Mouse (Mus musculus): ENCODE results near the gene Mcfd2.
A peak's percentile ranks its signal among the peaks of the same experiment; 100 is the strongest.
"Not testable (repeated sequence)": the region's sequence is repeated elsewhere in the genome, so short reads cannot be mapped to it uniquely, and the experiment has no call there.

Mcfd2 gene

GRCm38 (mm10) chr17:87265792-87266186, at the start of gene Mcfd2:
TSS of gene Mcfd2 (minus strand) at chr17:87265935.
- DNase-seq (ENCODE audit: low spot score): peak; percentile 89

DNA sequence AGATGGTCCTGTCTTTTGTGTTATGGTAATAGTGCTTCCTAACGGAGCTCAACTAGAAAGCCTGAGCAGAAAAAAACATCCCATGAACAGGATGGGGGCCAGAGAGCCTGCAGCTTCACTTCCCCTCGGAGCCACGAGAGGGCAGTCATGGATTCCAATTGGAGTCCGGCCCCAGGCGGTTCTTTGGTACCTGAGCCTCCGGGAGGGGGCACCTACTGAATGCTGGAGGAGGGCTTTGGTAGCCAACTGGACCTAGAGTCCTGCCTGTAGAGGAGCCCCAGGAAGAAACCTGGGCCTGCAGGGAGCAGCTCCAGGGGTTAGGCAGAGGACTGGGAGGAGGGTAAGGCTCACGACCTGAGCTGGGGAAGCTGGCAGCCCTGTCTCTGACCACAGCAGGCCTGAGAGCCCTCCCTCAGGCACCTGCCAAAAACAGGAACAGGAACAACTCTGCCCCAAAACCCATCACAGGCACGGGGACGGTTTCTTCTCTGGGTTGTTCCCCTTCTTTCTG, 49.3 kb upstream of the Mcfd2 start:
- DNase-seq (ENCODE audit: low spot score): peak; percentile 87

DNA sequence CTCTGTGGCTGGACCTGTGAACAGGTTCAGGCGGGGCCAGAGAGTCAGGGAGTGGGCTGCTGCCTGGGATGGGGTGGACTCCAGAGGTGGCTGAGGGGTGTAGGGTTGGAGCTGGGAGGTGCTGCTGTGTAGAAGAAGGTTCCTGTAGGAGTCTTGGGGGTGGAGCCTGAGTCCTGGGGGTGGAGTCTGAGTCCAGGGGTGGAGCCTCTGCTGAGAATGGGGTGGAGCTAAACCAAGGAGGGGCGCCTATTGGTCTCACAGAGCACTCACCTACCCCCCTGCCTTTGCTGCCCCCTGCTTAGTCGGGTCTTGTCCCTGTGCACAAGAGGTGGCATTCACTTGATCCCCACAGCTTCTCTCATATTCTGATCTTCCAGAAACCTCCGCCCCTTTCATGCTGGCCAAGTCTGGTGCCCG, 48.8 kb upstream of the Mcfd2 start:
- no peak for DNase-seq (ENCODE audit: low spot score)

DNA sequence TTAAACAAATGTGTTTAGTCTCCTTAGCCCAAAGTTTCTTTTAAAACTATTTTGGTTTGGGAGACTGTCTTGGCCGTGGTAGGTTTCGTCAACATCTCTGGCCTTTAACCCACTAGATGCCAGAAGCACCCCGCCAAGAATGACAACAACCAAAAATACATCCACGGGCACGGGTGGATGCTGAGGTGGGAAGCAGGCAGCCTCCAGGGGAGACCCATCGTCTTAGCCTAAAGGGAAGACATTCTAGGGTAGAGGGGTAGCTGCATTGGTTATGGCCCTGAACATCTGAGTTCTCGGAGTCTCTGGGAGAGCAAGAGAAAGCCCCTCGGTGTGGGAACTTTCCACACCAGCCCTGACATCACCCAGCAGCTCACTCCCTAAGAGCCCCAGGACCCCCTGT, 48.4 kb upstream of the Mcfd2 start:
- DNase-seq (ENCODE audit: low spot score): no peak

DNA sequence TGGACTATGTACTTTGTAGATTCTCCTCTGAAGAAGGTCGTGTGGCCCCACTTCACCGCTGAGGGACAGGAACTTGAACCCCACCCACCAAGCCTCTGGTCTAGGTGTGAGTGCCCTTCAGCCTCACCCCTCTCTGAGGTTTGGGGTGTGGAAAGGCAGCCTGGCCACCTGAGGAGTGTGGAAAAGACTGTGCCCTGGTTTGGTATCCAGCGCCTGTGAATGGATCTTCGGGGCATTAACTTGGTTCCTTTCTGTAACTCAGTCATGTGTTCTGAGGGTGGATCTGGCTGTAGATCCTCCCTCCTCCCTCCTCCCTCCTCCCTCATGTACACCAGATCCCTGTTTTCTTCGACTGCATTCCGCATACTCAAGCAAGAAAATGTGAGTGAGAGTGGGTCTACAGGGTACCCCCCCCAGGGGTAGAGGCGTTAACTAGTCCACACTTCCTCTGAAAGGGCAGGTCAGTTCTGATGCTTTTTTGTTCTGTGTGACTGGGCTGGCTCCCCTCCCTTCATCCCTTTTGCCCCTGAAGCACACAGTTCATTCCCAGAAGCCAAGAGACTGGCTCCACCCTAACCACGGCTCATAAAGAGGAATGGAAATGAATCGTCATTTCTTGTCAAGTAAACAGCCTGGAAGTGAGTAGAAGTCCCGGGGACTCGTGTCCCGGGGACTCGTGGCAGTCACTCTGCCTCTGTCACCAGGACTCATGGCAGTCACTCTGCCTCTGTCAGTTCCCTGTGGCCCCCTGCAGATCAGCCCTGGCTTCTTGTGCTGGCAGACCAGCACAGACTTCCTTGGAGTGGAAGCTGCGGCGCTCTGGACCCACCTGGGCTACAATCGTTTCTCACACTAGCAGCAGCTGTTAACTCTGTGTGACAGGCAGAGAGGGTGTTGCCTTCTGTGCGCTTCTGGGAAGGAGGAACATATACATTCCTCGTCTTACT, 47.5 kb upstream of the Mcfd2 start:
- no peak for DNase-seq (ENCODE audit: low spot score)

DNA sequence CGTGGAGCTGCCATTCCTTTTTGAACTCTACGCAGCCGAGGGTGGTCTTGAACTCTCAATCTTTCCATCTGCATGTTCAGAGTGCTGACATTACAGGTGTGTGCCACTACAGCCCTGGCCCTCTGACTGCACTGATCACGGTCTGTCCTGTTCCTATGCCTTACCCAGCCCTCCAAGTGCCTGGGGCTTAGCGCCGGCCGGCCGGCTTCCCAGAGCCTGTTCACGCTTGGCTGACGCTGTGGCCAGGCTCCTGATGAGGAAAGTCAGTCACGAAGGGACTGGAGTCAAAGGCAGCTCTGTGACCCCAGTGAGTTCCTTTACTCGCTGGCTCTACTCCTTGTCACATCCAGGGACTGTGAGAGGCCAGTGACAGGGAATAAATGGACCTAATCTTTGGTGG, 46.6 kb upstream of the Mcfd2 start:
- DNase-seq (ENCODE audit: low spot score): no peak

GRCm38 (mm10) chr17:87310497-87310896, 44.8 kb upstream of the Mcfd2 start:
- DNase-seq (ENCODE audit: low spot score): no peak

- no peak for DNase-seq (ENCODE audit: low spot score)
Observed at GRCm38 (mm10) chr17:87309073-87309788, 43.5 kb upstream of the Mcfd2 start.

DNA sequence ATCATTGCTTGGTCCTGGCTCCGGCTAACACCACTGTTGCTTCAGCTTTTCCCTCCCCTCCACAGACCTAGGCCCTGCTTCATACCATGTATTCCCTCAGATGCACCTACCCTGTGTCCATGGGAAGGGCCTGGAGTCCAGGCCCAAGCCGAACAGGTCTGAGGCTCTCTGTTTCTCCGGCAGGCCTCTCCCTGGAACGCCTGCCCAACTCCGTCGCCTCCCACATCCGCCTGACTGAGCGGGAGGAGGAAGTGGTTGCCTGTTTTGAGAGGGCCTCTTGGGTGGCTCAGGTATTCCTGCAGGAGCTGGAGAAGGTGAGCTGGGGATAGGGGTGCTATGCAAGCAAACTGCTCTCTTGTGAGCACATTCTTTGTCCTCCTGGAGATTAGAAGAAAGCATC, 41.0 kb upstream of the Mcfd2 start:
- DNase-seq (ENCODE audit: low spot score): no peak

DNA sequence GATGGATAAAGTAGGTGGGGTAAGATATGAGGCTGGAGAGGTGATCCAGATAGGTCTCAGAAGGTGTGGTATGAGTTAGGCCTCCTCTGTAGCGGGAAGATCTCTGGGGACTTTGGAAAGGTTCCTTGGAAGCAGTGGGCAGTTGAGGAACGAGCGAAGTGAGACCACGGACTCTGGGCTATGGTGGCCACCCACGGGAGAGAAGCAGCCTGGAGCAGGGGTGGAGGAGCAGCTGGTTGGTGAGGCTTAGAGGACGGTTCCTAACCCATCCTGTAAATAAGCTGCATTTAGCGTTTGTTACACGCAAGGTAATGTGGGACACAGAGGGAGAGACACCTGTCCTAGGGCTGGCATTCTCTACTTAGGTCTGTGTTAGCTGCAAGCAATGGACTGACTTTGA, 39.3 kb upstream of the Mcfd2 start:
- DNase-seq (ENCODE audit: low spot score): no peak

- DNase-seq (ENCODE audit: low spot score): no peak
Observed at GRCm38 (mm10) chr17:87304151-87304894, 38.6 kb upstream of the Mcfd2 start.

DNA sequence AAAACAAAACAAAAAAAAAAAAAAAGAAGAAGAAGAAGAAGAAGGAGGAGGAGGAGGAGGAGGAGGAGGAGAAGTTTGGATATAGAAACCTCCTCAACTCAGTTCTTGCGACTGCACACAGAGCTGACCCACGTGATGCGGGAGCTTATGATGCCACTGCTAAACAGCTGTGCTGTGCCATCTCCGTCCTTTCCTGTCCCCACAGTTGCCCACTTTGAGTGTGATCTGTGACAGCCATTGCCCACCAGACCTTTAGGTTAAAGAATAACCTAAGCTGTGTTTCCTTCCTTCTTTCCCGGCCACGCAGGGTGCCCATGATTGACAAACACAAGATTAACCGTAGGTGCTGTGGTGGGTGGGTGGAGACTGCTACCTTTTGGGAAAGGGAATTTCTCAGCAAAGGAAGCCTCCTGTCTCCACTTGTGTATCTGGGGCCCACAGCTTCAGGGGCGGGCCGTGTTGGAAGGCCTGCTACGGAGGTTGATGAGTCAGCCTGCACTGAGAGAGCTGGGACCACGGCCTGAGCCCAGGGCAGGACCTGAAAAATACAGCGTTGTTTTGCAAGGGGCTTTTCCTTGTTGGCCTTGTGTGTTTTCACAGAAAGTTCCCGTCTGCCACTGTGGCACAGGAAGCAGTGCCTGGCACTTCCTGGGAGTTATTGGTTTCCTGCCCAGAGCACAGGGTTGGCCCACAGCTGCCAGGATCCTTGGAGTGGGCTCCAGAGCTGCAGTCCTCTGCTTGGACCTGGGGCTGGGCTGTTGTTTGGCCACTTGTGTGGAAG, 36.5 kb upstream of the Mcfd2 start:
- no peak for DNase-seq (ENCODE audit: low spot score)

- not testable (repeated sequence) for DNase-seq (ENCODE audit: low spot score)
Observed at GRCm38 (mm10) chr17:87301607-87302006, 35.9 kb upstream of the Mcfd2 start.

DNA sequence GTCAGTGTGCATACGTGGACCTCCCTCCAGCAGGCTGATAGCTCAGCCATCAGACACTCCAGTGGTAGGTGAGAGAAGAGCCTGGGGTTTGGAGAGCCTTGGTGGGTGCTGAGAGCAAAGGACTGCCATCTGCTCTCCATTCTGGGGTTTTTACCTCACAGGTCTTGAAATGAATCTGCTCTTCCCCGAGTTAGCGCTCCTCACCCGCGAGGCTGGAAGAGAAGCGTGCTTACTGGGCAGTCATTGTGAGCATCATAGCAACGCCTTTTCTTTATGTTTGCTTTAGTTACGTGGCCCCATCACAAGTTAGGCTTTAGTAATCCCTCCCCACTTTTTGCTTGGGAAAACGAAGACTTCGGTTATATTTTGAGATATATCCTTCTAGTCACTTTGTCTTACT, 34.6 kb upstream of the Mcfd2 start:
- no peak for DNase-seq (ENCODE audit: low spot score)

- DNase-seq (ENCODE audit: low spot score): no peak
Observed at GRCm38 (mm10) chr17:87298944-87299343, 33.2 kb upstream of the Mcfd2 start.

DNA sequence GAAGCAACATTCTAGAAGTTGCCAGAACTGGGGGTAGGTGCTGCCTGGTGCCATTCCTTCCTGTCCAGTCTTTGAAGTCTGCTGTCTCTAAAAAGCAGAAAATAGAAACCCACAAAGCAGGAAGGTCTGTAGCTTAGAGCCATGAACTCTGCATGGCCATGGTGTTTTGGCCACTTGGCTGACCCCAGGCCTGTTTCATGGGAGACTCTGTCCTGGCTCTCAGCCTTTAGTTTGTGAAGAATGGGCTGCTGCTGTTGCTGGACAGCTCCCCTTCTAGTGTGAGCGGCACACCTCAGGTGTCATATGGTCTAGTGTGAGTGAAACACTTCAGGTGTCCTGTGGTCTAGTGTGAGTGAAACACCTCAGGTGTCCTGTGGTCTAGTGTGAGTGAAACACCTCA, 31.0 kb upstream of the Mcfd2 start:
- not testable (repeated sequence) for DNase-seq (ENCODE audit: low spot score)

- DNase-seq (ENCODE audit: low spot score): no peak
Observed at GRCm38 (mm10) chr17:87295738-87296137, 30.0 kb upstream of the Mcfd2 start.

DNA sequence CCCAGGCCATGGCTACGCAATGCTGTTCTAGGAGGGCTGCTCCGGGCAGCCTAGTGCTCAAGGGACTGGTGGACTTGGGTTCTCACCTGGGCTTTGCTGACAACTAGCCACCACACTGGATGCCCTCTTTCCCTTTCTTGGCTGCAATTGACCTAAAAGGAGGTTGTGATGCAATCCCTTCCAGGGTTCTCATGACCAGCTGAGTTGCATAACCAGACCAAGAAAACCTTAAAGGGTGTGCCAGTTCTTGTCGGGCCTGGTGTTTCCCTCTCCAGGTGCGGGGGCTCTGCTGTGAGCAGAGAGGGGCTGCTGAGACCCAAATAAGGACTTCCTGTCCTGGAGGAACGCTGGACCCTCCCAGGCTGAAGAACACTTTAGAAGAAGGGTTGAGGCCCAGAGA, 27.4 kb upstream of the Mcfd2 start:
- DNase-seq (ENCODE audit: low spot score): no peak

DNA sequence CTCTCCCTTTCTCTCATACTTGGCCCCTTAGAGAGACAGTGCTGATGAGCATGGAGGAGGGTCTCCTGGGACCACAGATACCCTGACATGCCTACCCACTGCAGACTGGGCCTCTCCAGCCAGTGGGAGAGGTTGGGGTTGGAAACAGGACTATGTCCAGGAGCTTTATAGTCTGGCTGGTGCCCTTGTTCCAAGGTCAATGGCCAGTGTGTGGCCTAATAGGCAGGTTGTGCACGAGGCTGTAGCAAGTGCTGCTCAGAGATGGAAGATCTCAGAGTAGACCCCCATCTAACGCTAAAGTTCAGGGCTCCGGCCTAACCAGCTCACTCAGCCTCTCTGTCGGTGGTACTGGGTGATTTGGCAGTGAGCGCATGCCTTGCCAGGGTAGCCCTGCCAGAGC, 26.0 kb upstream of the Mcfd2 start:
- no peak for DNase-seq (ENCODE audit: low spot score)

DNA sequence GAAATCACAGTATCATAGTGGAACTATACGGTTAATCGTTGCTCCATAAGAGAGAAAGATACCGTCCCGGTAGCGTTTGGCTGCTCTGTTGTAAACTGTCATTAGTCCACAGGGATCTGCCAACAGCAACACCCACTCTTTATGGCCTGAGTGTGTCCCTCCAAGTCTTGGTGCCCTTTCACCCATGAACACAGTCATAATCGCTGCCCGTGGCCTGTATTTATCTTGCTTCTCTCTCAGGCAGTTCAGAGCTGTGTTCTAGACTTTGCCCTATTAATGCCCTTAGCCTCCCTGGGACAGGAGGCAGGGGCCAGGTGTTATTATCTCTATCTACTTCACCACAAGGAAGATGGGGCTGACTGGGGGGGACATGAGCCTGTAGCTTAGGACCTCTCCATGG, 25.3 kb upstream of the Mcfd2 start:
- no peak for DNase-seq (ENCODE audit: low spot score)

- DNase-seq (ENCODE audit: low spot score): no peak
Observed at GRCm38 (mm10) chr17:87289367-87289766, 23.6 kb upstream of the Mcfd2 start.

- no peak for DNase-seq (ENCODE audit: low spot score)
Observed at GRCm38 (mm10) chr17:87288131-87288530, 22.4 kb upstream of the Mcfd2 start.

Data from urinary bladder, postnatal 10 days (tissue).